Mouse (Mus musculus) retina, postnatal 1 day (tissue): ENCODE data around the gene Nfib.
"Not testable (repeated sequence)": the region's sequence is repeated elsewhere in the genome, so short reads cannot be mapped to it uniquely, and the experiment has no call there.

Source experiments
- DNase-seq: peaks from one replicate; pipeline ENCODE4 v3.0.0-alpha.2; 2012

The Nfib gene

DNA sequence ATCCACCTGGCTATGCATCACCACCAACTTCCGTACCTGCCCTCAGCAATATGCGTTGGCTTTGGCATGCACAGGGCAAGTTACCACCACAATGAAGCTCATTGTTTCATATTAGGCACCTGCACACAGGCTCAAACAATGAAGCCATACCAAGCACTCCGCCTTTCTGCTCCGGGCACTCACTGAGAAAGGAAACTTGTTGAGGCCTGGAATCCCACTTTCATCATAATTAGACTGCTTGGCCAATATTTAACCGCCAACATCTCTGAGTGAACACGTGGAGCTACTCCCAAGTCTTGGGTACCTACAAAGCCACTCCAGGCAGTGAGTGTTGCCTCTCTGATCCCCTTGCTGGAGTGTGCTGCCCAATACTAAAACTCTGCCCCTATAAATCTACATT, 422.0 kb downstream of the Nfib start:
- no peak for DNase-seq

DNA sequence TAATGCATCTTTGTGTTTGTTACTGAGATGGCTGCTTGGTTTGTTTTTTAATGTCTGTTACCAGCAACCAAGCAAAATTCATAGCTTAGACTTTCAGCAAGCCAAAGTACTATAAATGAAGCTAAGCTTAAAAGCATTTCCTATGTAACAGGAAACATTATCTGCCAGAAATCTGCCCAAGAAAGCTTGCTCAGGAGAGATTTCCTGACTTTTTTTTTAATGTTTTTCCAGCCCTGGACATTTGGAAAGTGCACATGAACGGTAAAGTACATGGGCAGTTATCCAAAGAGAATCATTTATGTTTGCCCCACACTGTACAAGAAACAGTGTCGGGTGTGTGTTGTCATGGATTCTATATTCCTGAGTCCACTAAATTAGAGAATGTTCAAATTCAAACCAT, 429.6 kb downstream of the Nfib start:
- no peak for DNase-seq

DNA sequence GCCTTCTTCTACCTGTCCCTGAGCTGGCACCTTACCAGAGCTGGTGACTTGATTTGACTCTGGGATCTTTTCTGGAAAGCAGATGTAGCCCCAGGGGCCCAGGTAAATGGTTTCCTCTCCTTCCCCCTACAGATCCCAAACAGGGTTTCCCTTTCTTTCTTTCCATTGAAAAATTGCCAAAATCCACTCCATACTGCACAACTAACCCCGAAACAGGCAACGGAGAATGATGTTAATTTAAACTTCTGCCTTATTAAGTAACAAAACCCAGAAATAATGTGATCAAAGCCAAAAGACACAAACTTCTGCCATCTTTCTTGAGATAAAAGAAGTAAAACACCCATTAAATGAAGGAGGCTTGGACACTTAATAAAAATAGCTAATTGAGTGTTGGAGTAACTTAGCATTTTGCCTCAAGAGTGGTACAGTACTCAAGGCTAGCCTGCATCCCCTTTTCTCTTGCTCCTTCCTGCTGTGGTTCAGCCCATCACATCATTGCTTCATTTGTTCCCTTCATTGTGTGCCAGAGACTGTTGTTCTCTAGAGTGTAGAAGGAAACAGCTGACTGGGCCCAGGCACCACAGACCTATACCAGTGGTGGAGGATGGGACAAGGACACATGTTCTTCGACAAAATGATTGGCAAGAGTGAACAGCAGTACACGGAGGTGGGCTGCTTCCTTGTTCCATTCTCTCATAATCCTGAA, 432.3 kb downstream of the Nfib start:
- DNase-seq = no peak

DNA sequence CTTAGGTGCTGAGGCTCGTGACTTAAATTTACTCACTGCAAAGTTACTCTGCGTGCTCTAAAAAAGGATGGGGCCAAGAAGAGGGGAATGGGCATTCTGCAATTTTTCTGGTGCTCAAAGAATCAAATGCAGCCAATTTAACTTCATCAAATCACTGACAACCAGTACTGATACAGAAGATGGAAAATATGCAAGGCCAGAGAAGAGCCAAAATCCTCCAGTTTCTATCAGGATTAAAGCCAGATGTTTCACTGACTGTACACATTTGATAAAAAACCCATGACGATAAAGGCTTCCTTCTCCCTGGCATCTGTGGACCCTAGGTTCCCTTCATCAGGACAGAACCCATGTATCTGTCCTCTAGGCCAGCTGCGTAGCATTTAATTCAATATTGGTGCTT, 433.5 kb downstream of the Nfib start:
- DNase-seq = no peak

DNA sequence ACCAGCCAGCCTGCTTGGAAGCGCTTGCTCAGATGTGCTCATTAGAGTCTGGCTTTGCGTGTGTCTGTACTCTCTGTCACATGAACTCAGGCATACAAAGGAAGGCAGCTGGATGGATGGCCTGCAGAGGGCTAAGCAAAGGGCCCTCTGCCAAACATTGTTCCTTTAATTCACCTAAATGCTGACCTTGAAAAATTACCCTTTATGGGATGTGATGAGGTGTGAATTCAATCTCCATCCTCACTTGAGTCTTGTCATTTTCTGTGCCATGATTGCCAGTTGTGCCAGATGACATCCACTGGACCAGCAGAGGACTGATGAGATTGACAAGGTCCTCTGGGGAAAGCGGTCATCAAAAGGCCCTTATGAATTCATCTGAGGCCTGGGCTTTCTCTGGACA, 434.0 kb downstream of the Nfib start:
- peak; percentile 76 for DNase-seq

DNA sequence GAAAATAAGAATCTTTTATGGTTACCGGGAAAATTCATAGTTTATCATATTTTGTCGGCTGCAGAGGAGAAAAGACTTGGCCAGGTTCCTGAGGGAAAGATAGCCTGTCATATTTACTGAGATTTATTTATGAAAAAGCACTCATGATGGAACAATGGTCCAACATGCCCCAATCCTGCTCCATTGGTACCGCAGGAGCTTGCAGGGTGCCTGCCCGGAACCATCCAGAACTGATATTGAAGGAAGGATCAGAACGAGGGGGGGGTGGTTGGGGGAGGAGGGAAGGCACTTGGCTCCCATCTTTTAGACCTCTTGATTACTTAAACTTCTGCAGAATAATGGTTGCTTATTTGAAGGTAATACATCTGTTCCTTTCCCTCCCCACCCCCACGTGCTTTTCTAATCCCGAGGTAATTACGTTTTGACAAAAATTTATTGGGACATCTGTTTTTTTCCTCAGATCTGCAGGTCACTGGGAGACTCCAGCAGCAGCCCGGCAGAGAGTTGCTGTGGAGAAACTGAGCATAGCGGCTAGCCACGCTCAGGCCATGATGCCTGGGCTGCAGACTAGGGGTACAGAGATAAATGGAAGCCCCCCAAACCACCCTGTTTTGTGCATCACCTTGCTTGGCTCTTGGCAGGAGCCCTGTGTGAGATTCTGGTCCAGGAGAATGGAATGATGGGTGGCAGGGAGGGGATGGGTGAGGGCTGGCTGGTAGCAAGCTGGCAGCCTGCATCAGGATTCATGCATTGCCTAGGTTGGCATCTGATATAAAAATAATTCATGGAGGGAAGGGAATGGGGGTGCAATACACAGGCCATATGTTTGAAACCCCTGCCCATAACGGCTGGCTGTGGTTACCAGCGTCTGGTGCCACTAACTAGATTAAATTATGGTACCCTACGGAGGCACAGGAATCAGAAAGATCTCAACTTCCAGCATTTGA, 437.4 kb downstream of the Nfib start:
- DNase-seq = no peak

DNA sequence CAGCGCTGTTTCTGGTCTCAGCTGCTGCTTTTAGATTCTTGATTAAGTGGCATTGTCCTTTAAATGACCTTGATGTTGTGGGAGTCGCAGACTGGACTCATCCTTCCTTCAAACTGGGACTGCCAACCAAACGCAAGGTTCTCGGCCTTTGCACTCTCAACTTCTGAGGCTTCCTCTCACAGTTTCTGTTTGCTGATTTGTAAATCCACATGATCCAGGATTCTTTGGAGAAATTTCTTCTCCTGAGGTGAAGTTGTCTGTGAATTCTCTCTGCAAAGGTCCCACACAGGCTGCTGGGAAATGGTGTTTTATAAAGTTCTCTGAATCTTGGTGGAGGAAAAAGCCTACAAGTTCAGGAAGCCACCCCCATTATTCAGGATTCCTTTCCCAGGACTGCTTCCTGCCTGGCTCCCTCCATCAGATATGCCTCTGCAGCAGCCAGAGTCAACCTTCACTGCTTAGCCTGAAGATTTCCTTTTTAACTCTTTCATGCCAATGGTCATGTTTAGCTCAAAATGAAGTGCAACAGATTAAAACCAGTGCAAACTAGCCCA, 439.4 kb downstream of the Nfib start:
- DNase-seq = no peak

DNA sequence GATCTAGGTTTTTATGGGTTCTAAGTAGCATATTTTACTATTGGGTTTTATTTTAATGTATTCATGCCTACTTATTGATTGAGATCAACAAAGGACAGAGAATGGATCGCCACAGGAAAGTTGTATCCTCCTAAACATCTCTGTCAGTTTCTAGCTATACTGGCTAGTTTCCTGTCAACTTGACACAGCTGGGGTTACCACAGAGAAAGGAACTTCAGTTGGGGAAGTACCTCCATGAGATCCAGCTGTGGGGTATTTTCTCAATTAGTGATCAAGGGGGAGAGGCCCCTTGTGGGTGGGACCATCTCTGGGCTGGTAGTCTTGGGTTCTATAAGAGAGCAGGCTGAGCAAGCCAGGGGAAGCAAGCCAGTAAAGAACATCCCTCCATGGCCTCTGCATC, 447.0 kb downstream of the Nfib start:
- DNase-seq = not testable (repeated sequence)

DNA sequence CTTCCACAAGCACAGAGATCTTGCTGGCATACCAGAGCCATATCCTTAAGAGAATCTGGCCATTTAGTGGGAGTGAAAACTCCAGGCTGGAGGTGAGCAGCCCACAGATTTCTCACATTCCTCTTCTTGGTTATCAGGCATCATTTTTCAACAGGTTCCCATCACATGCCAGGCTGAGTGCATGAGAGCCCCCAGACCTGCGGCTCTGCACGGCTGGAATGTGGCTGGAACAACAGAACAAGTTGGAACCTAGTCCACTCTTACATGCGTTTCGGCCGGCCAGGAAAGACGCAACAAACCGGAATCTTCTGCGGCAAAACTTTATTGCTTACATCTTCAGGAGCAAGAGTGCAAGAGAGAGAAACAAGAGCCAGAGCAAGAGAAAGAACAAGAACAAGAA, 453.5 kb downstream of the Nfib start:
- DNase-seq = no peak

DNA sequence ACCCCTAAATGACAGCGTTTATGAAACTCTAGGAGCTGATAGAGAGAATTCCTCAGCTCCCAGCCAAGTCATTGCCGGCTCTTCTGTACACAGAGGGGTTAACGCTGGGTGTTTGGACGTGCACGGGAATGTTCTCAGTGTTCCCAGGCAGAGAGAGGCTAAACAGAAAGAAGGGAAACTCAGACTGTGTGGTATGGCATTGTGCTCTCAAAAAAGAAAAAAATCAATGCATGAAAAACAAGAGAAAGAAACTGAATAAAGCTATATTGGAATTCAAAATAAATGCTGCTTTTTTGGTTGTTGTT, 455.2 kb downstream of the Nfib start:
- DNase-seq = no peak

DNA sequence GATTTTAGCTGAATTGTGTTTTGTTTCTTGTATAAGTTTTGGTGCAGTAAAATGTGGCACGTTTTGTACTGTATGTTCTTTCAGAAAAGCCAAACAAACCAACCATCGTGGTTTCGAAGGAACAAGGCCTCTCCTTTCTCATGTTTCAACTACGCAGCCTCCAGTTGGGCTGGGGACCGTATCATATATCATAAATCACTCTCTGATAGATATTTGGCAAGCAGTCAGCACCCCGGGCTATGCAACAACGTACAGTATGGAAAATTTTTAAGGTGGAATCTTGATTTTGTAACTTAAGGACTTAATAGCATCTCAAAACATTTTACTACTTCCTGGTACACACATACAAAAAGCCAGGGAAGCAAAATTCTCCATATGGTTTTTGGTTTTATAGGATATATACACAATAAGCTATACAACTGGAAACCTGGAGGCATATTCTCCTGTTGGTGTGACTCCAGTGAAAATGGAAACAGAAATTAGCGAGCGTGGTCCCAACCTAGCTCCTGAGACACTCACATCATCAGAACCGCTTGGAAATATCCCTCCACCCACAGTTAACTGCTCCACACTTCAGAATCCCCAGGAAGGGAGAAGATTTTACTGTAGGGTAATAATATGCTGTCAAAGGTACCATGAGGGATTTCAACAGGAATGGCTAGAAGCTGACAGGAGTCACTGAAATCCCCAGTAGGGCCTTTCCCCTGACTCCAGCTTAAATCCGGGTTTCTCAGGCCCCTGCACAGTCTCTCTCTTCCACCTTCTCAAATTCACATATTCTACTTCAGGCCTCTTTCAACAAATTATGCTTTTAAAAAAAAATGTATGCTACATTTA, 455.8 kb downstream of the Nfib start:
- no peak for DNase-seq

DNA sequence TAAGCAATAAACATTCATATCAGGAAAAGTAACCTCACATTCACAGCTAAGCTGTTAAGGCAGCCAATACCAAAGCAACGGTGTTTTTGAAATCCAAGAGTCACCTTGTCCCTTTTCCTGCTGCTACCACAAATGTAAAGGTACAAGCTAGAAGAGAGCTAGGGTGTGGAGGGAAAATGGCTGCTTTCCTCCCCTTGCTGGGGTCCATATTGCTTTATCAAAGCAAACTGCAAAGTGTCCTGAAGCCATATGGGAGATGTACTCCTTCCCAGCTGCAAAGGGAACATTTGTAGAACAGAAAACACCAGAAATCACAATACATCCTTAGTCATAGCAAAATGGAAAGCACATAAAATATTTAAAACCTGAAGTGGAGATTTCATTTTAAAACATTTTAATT, 456.6 kb downstream of the Nfib start:
- DNase-seq = no peak

DNA sequence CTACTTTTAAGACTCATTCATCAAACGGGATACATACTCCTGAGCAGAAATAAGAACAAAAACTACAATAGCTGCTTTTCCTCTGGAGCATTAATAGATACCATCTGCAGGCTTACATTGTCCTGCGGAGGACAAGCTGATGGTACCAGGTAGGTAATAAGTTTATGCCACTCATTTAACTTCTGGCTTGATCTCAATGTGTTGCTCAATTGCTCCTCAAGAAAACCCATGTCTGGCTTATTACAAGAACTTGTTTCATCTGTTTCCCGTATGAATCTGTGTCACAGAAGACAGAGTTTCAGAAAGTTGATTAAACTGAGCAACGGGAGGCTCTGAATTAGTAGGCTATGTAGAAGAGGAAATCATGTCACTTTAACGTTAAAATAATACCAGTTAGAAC, 457.5 kb downstream of the Nfib start:
- DNase-seq = no peak

DNA sequence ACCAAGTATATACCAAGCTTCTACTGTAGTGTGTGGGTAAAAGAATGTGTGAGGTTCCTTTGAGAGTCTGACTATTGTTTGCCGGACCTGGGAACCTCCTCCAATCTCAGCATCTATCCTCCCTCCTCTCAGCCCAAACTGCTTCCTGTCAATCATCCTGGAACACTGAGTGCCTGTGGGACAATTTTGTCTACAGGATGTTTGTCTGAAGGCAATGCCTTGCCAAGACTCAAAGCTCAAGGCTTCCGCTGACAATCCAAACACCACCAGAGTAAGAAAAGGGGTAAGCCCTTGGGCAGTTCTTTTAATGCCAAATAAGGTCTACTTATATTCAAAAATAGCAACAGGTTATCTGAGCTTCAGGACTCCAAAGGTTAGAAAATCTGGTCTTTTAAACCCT, 459.3 kb downstream of the Nfib start:
- DNase-seq = no peak
